Mouse (Mus musculus): ENCODE results near the gene Acvr2b. TPM values are rescaled to one million over a fixed set of nuclear protein-coding genes. Genes with fewer than 3 reads are reported as not detected.

The Acvr2b gene
- total RNA-seq, 1 experiment from 2014 or later, result 1.9 TPM

DNA sequence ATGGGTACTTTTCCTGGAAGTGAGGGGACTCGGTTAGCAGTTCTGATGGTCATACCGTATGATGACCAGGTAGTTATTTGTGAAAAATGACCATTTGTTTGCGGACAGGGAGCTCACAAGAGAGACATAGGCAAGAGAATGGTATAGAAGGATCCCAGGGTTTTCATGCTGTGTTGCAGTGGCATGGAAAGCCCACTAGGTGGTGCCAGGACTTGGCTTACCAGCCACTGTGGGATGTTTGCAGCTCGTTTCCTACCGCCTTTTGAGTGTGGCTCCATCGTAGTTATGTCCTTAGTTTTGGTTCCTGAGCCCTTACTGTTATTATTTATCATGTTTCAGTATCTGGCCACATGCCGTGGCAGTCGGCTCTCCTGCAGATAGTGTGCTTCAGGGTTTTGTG is 58.5 kb downstream of the Acvr2b start:
- no peak for ATAC-seq (replicated peaks; ENCODE audit: insufficient number of reproducible peaks, low FRiP score, low TSS enrichment, poor library complexity, severe bottlenecking)

DNA sequence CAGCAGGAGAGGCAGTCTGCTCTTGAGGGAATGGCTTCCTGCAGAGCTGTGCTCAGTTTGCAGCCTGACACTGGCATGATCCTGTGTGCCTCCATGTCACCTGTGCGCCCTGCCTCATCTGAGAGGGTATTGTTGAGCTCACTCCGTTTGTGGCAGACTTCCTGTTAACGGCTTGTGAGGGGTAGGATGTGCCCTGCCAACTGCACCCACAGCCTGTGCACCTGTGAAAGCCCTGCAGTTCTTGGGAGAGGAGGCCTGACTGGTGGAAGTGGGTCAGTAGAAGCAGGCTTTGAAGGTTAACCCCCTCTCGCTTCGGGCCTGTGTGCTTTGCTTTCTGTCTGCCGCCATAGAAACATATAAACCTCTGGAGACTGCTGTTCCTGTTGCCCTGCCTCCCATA is 63.1 kb downstream of the Acvr2b start:
- ATAC-seq (replicated peaks; ENCODE audit: insufficient number of reproducible peaks, low FRiP score, low TSS enrichment, poor library complexity, severe bottlenecking), result no peak

- no peak for ATAC-seq (replicated peaks; ENCODE audit: insufficient number of reproducible peaks, low FRiP score, low TSS enrichment, poor library complexity, severe bottlenecking)
Measured at GRCm38 (mm10) chr9:119465595-119465994, 63.7 kb downstream of the Acvr2b start.

DNA sequence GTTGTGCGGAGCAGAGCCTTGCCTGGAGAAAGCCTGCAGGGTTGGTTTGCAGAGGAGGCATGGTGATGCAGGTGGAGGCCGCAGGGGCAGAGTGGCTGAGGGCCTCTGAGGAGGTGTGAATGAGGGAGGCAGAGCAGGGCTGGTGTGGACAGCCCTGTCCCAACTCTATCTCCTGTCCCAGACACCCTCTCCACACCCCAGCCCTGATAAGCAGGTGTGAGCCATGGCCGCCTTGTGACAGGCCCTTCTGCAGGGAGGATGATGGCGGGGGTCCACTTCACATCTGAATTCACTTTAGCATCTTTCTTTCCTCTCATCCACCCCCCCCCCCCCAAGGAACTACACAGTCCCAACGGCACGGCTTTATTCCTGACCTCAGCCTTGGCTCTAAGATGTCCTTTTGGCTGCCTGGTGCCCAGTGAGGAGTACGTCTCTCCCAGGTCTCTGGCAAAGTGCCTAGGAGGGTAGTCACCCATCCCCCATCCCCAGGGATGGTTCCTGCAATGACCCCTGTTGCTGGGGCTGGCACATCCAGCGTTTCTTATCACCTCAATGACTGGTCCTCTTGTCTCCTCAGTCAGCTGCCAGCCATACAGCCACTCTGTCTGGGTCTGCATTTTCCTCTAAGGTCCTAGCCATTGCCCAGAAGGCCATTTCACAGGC is 67.9 kb downstream of the Acvr2b start:
- no peak for ATAC-seq (replicated peaks; ENCODE audit: insufficient number of reproducible peaks, low FRiP score, low TSS enrichment, poor library complexity, severe bottlenecking)

- no peak for ATAC-seq (replicated peaks; ENCODE audit: insufficient number of reproducible peaks, low FRiP score, low TSS enrichment, poor library complexity, severe bottlenecking)
Measured at GRCm38 (mm10) chr9:119472412-119472918, 70.5 kb downstream of the Acvr2b start.

GRCm38 (mm10) chr9:119473011-119473410 is 71.1 kb downstream of the Acvr2b start:
- ATAC-seq (replicated peaks; ENCODE audit: insufficient number of reproducible peaks, low FRiP score, low TSS enrichment, poor library complexity, severe bottlenecking), result no peak

- ATAC-seq (replicated peaks; ENCODE audit: insufficient number of reproducible peaks, low FRiP score, low TSS enrichment, poor library complexity, severe bottlenecking), result no peak
Measured at GRCm38 (mm10) chr9:119473608-119474164, 71.8 kb downstream of the Acvr2b start.

GRCm38 (mm10) chr9:119474717-119475611 is 73.0 kb downstream of the Acvr2b start:
- no peak for ATAC-seq (replicated peaks; ENCODE audit: insufficient number of reproducible peaks, low FRiP score, low TSS enrichment, poor library complexity, severe bottlenecking)

DNA sequence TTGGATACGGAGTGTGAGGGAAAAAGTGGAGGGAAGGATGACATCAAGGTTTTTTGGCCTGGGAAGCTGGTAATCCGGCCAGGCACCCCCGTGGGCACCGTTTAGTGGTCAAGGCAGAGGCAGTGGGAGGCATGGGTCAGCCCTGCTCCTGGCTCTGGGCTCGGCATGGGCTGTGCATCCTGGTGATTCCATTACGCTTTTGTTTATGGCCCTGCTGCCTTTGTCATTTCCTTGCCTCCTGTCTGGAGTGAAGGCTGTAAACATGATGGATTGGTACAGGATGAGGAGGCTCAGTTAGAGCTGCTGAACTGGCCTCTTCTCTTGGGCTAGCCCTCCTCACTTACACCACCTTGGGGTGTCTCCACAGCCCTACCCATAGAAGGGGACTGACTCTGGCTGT is 75.8 kb downstream of the Acvr2b start:
- ATAC-seq (replicated peaks; ENCODE audit: insufficient number of reproducible peaks, low FRiP score, low TSS enrichment, poor library complexity, severe bottlenecking), result no peak; the same call in 1 of the 2 replicates

DNA sequence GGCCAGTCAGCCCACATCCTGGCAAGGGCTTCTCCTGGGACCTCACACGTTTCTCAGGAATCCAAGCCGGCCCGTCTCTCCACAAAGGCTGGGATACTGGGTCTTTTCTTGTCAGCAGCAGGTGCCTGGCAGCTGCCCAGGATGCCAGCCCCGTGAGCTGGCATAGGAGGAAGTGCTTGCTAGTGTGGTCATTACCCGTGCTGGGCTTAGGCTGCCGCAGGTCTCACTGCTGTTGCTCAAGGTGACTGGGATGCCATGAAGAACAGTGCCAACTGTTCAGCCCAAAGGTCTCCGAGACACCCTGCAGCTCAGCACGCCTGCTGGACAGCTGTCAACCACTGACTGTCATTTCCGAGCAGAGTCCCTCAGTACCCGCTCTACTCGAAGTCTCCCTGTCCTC is 76.4 kb downstream of the Acvr2b start:
- ATAC-seq (replicated peaks; ENCODE audit: insufficient number of reproducible peaks, low FRiP score, low TSS enrichment, poor library complexity, severe bottlenecking), result no peak

DNA sequence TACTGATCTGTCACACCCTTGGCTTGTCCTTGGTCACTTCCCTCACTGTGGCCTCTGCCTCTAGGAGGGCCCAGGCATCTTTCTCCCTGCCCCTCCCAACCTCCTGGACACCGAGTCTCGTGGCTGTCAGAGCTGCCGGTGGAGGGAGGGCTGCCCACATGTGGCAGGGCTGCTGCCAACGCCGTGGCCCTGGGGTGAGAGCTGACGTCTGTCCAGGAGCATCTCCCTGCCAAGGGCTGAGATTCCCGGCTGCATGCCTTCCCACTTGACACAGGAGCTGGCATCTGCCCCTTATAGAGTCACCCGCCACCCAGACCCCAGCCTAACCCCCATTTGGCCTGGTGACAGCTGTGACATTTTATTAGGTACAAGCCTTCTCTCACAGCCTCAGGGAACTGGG is 77.4 kb downstream of the Acvr2b start:
- ATAC-seq (replicated peaks; ENCODE audit: insufficient number of reproducible peaks, low FRiP score, low TSS enrichment, poor library complexity, severe bottlenecking), result no peak

GRCm38 (mm10) chr9:119481612-119482011 is 79.7 kb downstream of the Acvr2b start:
- no peak for ATAC-seq (replicated peaks; ENCODE audit: insufficient number of reproducible peaks, low FRiP score, low TSS enrichment, poor library complexity, severe bottlenecking)

DNA sequence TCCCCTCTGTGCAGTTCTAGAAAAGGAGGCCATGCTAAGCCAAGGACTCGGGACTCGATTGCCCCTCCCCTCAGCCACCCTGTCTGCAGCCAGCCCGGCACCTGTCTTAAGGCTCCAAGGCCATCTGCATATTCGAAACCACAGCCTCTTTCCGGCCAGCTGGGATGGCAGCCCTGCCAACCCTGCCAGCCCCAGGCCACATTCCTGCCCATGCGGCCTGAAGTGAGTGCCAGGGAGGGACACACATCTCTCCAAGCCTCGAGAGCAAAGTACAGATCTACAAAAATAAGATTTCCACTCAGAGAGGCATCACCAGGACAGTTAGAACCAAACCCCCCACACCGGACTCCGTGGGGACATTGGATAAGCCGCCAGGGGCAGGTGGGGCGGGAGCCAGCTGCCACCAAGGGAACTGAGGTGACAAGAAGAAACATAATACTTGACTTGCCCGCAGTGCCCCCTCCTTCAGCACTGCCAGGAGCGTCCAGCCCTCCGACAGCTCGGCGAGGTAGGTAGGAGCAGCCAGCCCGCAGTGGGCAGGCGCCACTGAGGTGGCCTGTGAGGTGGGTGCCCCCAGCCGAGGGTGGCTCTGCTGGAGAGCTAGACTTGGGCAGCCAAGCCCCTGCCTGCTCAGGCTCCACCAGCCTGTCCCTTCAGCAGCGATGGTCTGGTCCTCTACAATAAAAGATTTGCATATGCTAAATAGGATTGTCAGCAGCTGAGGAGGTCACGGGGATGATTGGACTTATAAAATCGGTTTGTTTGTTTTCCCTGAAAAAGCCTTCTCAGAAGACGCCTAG is 81.8 kb downstream of the Acvr2b start:
- ATAC-seq (replicated peaks; ENCODE audit: insufficient number of reproducible peaks, low FRiP score, low TSS enrichment, poor library complexity, severe bottlenecking), result no peak

GRCm38 (mm10) chr9:119484420-119484819 is 82.5 kb downstream of the Acvr2b start:
- no peak for ATAC-seq (replicated peaks; ENCODE audit: insufficient number of reproducible peaks, low FRiP score, low TSS enrichment, poor library complexity, severe bottlenecking)

Other genes with a start within 250 kb of the Acvr2b start
- gene Acaa1b, start 245.0 kb upstream of the Acvr2b start, total RNA-seq (2017), result not detected in 3 replicates
- gene Gm47289, start 243.0 kb upstream of the Acvr2b start, total RNA-seq (2017), result not detected in 3 replicates
- not detected in 3 replicates for gene Slc22a13, start 193.0 kb upstream of the Acvr2b start, total RNA-seq (2017)
- gene Oxsr1, start 79.7 kb upstream of the Acvr2b start, total RNA-seq (2017), result 42.8 to 50.1 TPM (median 45.9 TPM) in 3 replicates
- gene Acaa1a, start 62.4 kb upstream of the Acvr2b start, total RNA-seq (2017), result 31.0 to 54.9 TPM (median 52.6 TPM) in 3 replicates
- 71.0 to 79.2 TPM (median 75.9 TPM) in 3 replicates for gene Myd88, start 60.7 kb upstream of the Acvr2b start, total RNA-seq (2017)
- gene Xylb, start 44.7 kb upstream of the Acvr2b start, total RNA-seq (2017), result 0.39 TPM in 1 of 3 replicates, not detected in the others
- gene Slc22a14, start 36.6 kb upstream of the Acvr2b start, total RNA-seq (2017), result 0.21 to 0.48 TPM in 2 of 3 replicates, not detected in the other
- 0.48 to 4.9 TPM (median 4.6 TPM) in 3 replicates for gene Exog, start 42.8 kb downstream of the Acvr2b start, total RNA-seq (2017)
- not detected in 3 replicates for gene Scn5a, start 176.9 kb downstream of the Acvr2b start, total RNA-seq (2017)